Mouse (Mus musculus): ENCODE data around the gene Rxrb. TPM values are rescaled to one million over a fixed set of nuclear protein-coding genes. Genes with fewer than 3 reads are reported as not detected.

Rxrb gene
- polyA plus RNA-seq, 1 experiment: 41.6 TPM

- WGBS: 17% methylated on average over 17 of the region's 17 CpGs
- DNase-seq (ENCODE audit: low read depth, low spot score): no peak
Observed at GRCm38 (mm10) chr17:34039562-34040450, 8.2 kb downstream of the Rxrb start.

GRCm38 (mm10) chr17:34045941-34046340 is 14.3 kb downstream of the Rxrb start:
- DNase-seq (ENCODE audit: low read depth, low spot score): no peak
- 82% methylated on average over 14 of the region's 14 CpGs for WGBS

GRCm38 (mm10) chr17:34047404-34048050 is 15.9 kb downstream of the Rxrb start:
- no peak for DNase-seq (ENCODE audit: low read depth, low spot score)

GRCm38 (mm10) chr17:34057224-34057623 is 25.6 kb downstream of the Rxrb start:
- DNase-seq (ENCODE audit: low read depth, low spot score): no peak
- WGBS: 71% methylated on average over 7 of the region's 7 CpGs

More at GRCm38 (mm10) chr17:34047404-34048050, 15.9 kb downstream of the Rxrb start:
- 89% methylated on average over 5 of the region's 5 CpGs for WGBS

GRCm38 (mm10) chr17:34068864-34069263 is 37.3 kb downstream of the Rxrb start:
- DNase-seq (ENCODE audit: low read depth, low spot score): no peak
- 32% methylated on average over 3 of the region's 3 CpGs for WGBS

GRCm38 (mm10) chr17:34072091-34072490 is 40.5 kb downstream of the Rxrb start:
- DNase-seq (ENCODE audit: low read depth, low spot score): no peak

GRCm38 (mm10) chr17:34075271-34075670 is 43.7 kb downstream of the Rxrb start:
- 37% methylated on average over 7 of the region's 7 CpGs for WGBS
- peak; percentile 33 for DNase-seq (ENCODE audit: low read depth, low spot score)

More at GRCm38 (mm10) chr17:34072091-34072490, 40.5 kb downstream of the Rxrb start:
- WGBS: 61% methylated on average over 5 of the region's 5 CpGs

- WGBS: under 1% methylated on average over 9 of the region's 9 CpGs
Observed at GRCm38 (mm10) chr17:34077549-34077948, 45.9 kb downstream of the Rxrb start.

GRCm38 (mm10) chr17:34078148-34078547 is 46.5 kb downstream of the Rxrb start:
- 60% methylated on average over 4 of the region's 4 CpGs for WGBS
- DNase-seq (ENCODE audit: low read depth, low spot score): no peak

More at GRCm38 (mm10) chr17:34077549-34077948, 45.9 kb downstream of the Rxrb start:
- DNase-seq (ENCODE audit: low read depth, low spot score): peak; percentile 65

GRCm38 (mm10) chr17:34079002-34079401 is 47.4 kb downstream of the Rxrb start:
- no peak for DNase-seq (ENCODE audit: low read depth, low spot score)
- 84% methylated on average over 11 of the region's 11 CpGs for WGBS

GRCm38 (mm10) chr17:34079621-34080020 is 48.0 kb downstream of the Rxrb start:
- WGBS: 25% methylated on average over 5 of the region's 5 CpGs
- peak; percentile 57 for DNase-seq (ENCODE audit: low read depth, low spot score)

- DNase-seq (ENCODE audit: low read depth, low spot score): no peak
- 11% methylated on average over 8 of the region's 8 CpGs for WGBS
Observed at GRCm38 (mm10) chr17:34083104-34083503, 51.5 kb downstream of the Rxrb start.

- DNase-seq (ENCODE audit: low read depth, low spot score): no peak
- WGBS: 51% methylated on average over 2 of the region's 2 CpGs
Observed at GRCm38 (mm10) chr17:34087386-34087785, 55.8 kb downstream of the Rxrb start.

Other genes starting within 250 kb of the Rxrb start
- 21.9 and 75.2 TPM in 2 replicates for gene Angptl4, start 250.0 kb upstream of the Rxrb start, polyA plus RNA-seq (2012; rRNA removed)
- gene Kank3, start 221.3 kb upstream of the Rxrb start, polyA plus RNA-seq (2012; rRNA removed): 19.7 and 22.0 TPM in 2 replicates
- gene Rps28, start 207.2 kb upstream of the Rxrb start, polyA plus RNA-seq (2012; rRNA removed): 844 and 888 TPM in 2 replicates
- gene Ndufa7, start 207.2 kb upstream of the Rxrb start, polyA plus RNA-seq (2012; rRNA removed): 365 and 370 TPM in 2 replicates
- gene Cd320, start 188.7 kb upstream of the Rxrb start, polyA plus RNA-seq (2012; rRNA removed): 22.0 and 27.3 TPM in 2 replicates
- gene Gm7029, start 158.0 kb upstream of the Rxrb start, polyA plus RNA-seq (2012; rRNA removed): not detected in 2 replicates
- 17.1 and 17.6 TPM in 2 replicates for gene Kifc1, start 141.2 kb upstream of the Rxrb start, polyA plus RNA-seq (2012; rRNA removed)
- gene Platr17, start 126.7 kb upstream of the Rxrb start, polyA plus RNA-seq (2012; rRNA removed): 0.67 TPM in 1 of 2 replicates, not detected in the other
- gene Daxx, start 122.4 kb upstream of the Rxrb start, polyA plus RNA-seq (2012; rRNA removed): 34.1 and 41.0 TPM in 2 replicates
- gene Tapbp, start 115.9 kb upstream of the Rxrb start, polyA plus RNA-seq (2012; rRNA removed): 203 and 264 TPM in 2 replicates
- gene Zbtb22, start 115.9 kb upstream of the Rxrb start, polyA plus RNA-seq (2012; rRNA removed): 37.1 and 49.3 TPM in 2 replicates
- gene Rgl2, start 102.3 kb upstream of the Rxrb start, polyA plus RNA-seq (2012; rRNA removed): 46.1 and 63.1 TPM in 2 replicates
- 28.6 and 35.4 TPM in 2 replicates for gene Pfdn6, start 91.5 kb upstream of the Rxrb start, polyA plus RNA-seq (2012; rRNA removed)
- 19.1 and 23.6 TPM in 2 replicates for gene Wdr46, start 91.2 kb upstream of the Rxrb start, polyA plus RNA-seq (2012; rRNA removed)
- gene B3galt4, start 80.3 kb upstream of the Rxrb start, polyA plus RNA-seq (2012; rRNA removed): 15.6 and 19.8 TPM in 2 replicates
- 44.6 and 59.1 TPM in 2 replicates for gene Vps52, start 76.0 kb upstream of the Rxrb start, polyA plus RNA-seq (2012; rRNA removed)
- 617 and 700 TPM in 2 replicates for gene Rps18, start 75.8 kb upstream of the Rxrb start, polyA plus RNA-seq (2012; rRNA removed)
- 5,020 and 5,402 TPM in 2 replicates for gene H2-K1, start 31.5 kb upstream of the Rxrb start, polyA plus RNA-seq (2012; rRNA removed)
- gene Ring1, start 7.1 kb upstream of the Rxrb start, polyA plus RNA-seq (2012; rRNA removed): 17.0 and 21.3 TPM in 2 replicates
- gene H2-Ke6, start 3.8 kb upstream of the Rxrb start, polyA plus RNA-seq (2012; rRNA removed): 43.2 and 48.6 TPM in 2 replicates
- gene Slc39a7, start 130 bp upstream of the Rxrb start, polyA plus RNA-seq (2012; rRNA removed): 129 and 133 TPM in 2 replicates
- gene Col11a2, start 7.6 kb downstream of the Rxrb start, polyA plus RNA-seq (2012; rRNA removed): 0.60 and 0.95 TPM in 2 replicates
- 16.5 and 21.5 TPM in 2 replicates for gene H2-Oa, start 60.5 kb downstream of the Rxrb start, polyA plus RNA-seq (2012; rRNA removed)
- gene H2-DMa, start 87.7 kb downstream of the Rxrb start, polyA plus RNA-seq (2012; rRNA removed): 218 and 235 TPM in 2 replicates
- gene Brd2, start 90.8 kb downstream of the Rxrb start, polyA plus RNA-seq (2012; rRNA removed): 85.8 and 92.2 TPM in 2 replicates
- 31.0 and 41.3 TPM in 2 replicates for gene H2-DMb2, start 111.5 kb downstream of the Rxrb start, polyA plus RNA-seq (2012; rRNA removed)
- 322 and 350 TPM in 2 replicates for gene H2-DMb1, start 121.3 kb downstream of the Rxrb start, polyA plus RNA-seq (2012; rRNA removed)
- 80.6 and 126 TPM in 2 replicates for gene Tap1, start 155.7 kb downstream of the Rxrb start, polyA plus RNA-seq (2012; rRNA removed)
- gene Psmb9, start 156.0 kb downstream of the Rxrb start, polyA plus RNA-seq (2012; rRNA removed): 195 and 254 TPM in 2 replicates
- 391 and 440 TPM in 2 replicates for gene Psmb8, start 165.9 kb downstream of the Rxrb start, polyA plus RNA-seq (2012; rRNA removed)
- gene Tap2, start 171.7 kb downstream of the Rxrb start, polyA plus RNA-seq (2012; rRNA removed): 44.9 and 56.5 TPM in 2 replicates
- 25.1 and 30.6 TPM in 2 replicates for gene H2-Ob, start 207.1 kb downstream of the Rxrb start, polyA plus RNA-seq (2012; rRNA removed)
- gene H2-Ab1, start 225.9 kb downstream of the Rxrb start, polyA plus RNA-seq (2012; rRNA removed): 3,098 and 3,636 TPM in 2 replicates